Mouse (Mus musculus) embryo, embryonic 9.5 days (tissue): ENCODE measurements at regions not wholly inside any gene's neighbourhood (a gene's known extent, or its start where the extent isn't known, plus 50 kb on each side); places are given as distances from the start of the nearest gene placed in this dataset.
"Not testable (repeated sequence)": the region's sequence is repeated elsewhere in the genome, so short reads cannot be mapped to it uniquely, and the experiment has no call there.

Experiments
- DNase-seq: peaks from one replicate; pipeline ENCODE4 v3.0.0-alpha.2; 2017; ENCODE audit errors: extremely low spot score

GRCm38 (mm10) chr6:68977959-68978358 is 1442.4 kb upstream of the Tacstd2 start:
- DNase-seq, result no peak

- no peak for DNase-seq
These were observed 1428.4 kb upstream of the Tacstd2 start for GRCm38 (mm10) chr6:68964012-68964411.

GRCm38 (mm10) chr6:68938104-68938503 is 1402.5 kb upstream of the Tacstd2 start:
- peak; percentile 9 for DNase-seq

- DNase-seq, result peak; percentile 7
These were observed 1396.3 kb upstream of the Tacstd2 start for GRCm38 (mm10) chr6:68931860-68932259.

- no peak for DNase-seq
These were observed 1379.9 kb upstream of the Tacstd2 start for GRCm38 (mm10) chr6:68915536-68915935.

GRCm38 (mm10) chr6:68884130-68884529 is 1348.5 kb upstream of the Tacstd2 start:
- no peak for DNase-seq

GRCm38 (mm10) chr6:68852761-68853160 is 1317.2 kb upstream of the Tacstd2 start:
- not testable (repeated sequence) for DNase-seq

- no peak for DNase-seq
These were observed 1316.7 kb upstream of the Tacstd2 start for GRCm38 (mm10) chr6:68852286-68852685.

- no peak for DNase-seq
These were observed 1299.6 kb upstream of the Tacstd2 start for GRCm38 (mm10) chr6:68835186-68835585.

- no peak for DNase-seq
These were observed 1299.0 kb upstream of the Tacstd2 start for GRCm38 (mm10) chr6:68834633-68835032.

- not testable (repeated sequence) for DNase-seq
These were observed 1292.9 kb upstream of the Tacstd2 start for GRCm38 (mm10) chr6:68828460-68828859.

GRCm38 (mm10) chr6:68813346-68813745 is 1277.8 kb upstream of the Tacstd2 start:
- no peak for DNase-seq

GRCm38 (mm10) chr6:68799205-68799604 is 1263.6 kb upstream of the Tacstd2 start:
- DNase-seq, result not testable (repeated sequence)

GRCm38 (mm10) chr6:68771507-68771906 is 1235.9 kb upstream of the Tacstd2 start:
- no peak for DNase-seq

- DNase-seq, result no peak
These were observed 1214.9 kb upstream of the Tacstd2 start for GRCm38 (mm10) chr6:68750451-68750850.

- no peak for DNase-seq
These were observed 1214.1 kb upstream of the Tacstd2 start for GRCm38 (mm10) chr6:68749699-68750098.

GRCm38 (mm10) chr6:68738573-68738972 is 1203.0 kb upstream of the Tacstd2 start:
- DNase-seq, result no peak

- DNase-seq, result no peak
These were observed 1201.1 kb upstream of the Tacstd2 start for GRCm38 (mm10) chr6:68736647-68737046.

- no peak for DNase-seq
These were observed 1200.5 kb upstream of the Tacstd2 start for GRCm38 (mm10) chr6:68736068-68736467.

GRCm38 (mm10) chr6:68711084-68711483 is 1175.5 kb upstream of the Tacstd2 start:
- not testable (repeated sequence) for DNase-seq

GRCm38 (mm10) chr6:68704291-68704800 is 1168.8 kb upstream of the Tacstd2 start:
- DNase-seq, result not testable (repeated sequence)

- not testable (repeated sequence) for DNase-seq
These were observed 1145.2 kb upstream of the Tacstd2 start for GRCm38 (mm10) chr6:68680792-68681110.

- DNase-seq, result no peak
These were observed 1144.6 kb upstream of the Tacstd2 start for GRCm38 (mm10) chr6:68680099-68680791.

GRCm38 (mm10) chr6:68668433-68668832 is 1132.8 kb upstream of the Tacstd2 start:
- peak; percentile 38 for DNase-seq
